Mouse (Mus musculus) kidney, adult 9 months (tissue): ENCODE data around the gene Exoc3l.
A peak's percentile ranks its signal among the peaks of the same experiment; 100 is the strongest.
"Not testable (repeated sequence)": the region's sequence is repeated elsewhere in the genome, so short reads cannot be mapped to it uniquely, and the experiment has no call there.

ENCODE experiments used
- DNase-seq: peaks from one replicate; pipeline ENCODE4 v3.0.0; 2022

Exoc3l gene

GRCm38 (mm10) chr8:105312891-105313481 lies 17.1 kb upstream of the Exoc3l start:
- no peak for DNase-seq

- DNase-seq, result no peak
Observed at GRCm38 (mm10) chr8:105311718-105312117, 15.8 kb upstream of the Exoc3l start.

- no peak for DNase-seq
Observed at GRCm38 (mm10) chr8:105310118-105310517, 14.2 kb upstream of the Exoc3l start.

GRCm38 (mm10) chr8:105309142-105309847 lies 13.4 kb upstream of the Exoc3l start:
- DNase-seq, result no peak

- no peak for DNase-seq
Observed at GRCm38 (mm10) chr8:105308428-105308827, 12.5 kb upstream of the Exoc3l start.

GRCm38 (mm10) chr8:105307670-105308069 lies 11.8 kb upstream of the Exoc3l start:
- DNase-seq, result no peak

GRCm38 (mm10) chr8:105306146-105306691 lies 10.3 kb upstream of the Exoc3l start:
- no peak for DNase-seq

- DNase-seq, result peak; percentile 94
Observed at GRCm38 (mm10) chr8:105305211-105306145, 9.6 kb upstream of the Exoc3l start, which contains the start of gene Elmo3. Gene Elmo3 (plus strand): TSS chr8:105305601.

GRCm38 (mm10) chr8:105304325-105305210 lies 8.7 kb upstream of the Exoc3l start:
- no peak for DNase-seq

- no peak for DNase-seq
Observed at GRCm38 (mm10) chr8:105303874-105304273, 8.0 kb upstream of the Exoc3l start.

GRCm38 (mm10) chr8:105303396-105303795 lies 7.5 kb upstream of the Exoc3l start:
- no peak for DNase-seq

- DNase-seq, result no peak
Observed at GRCm38 (mm10) chr8:105299962-105300361, 4.1 kb upstream of the Exoc3l start.

- no peak for DNase-seq
Observed at GRCm38 (mm10) chr8:105298351-105299252, 2.7 kb upstream of the Exoc3l start.

- peak; percentile 95 for DNase-seq
Observed at GRCm38 (mm10) chr8:105297511-105298192, 1.8 kb upstream of the Exoc3l start, which contains the start of gene E2f4. Gene E2f4 (plus strand): TSS chr8:105297663.

GRCm38 (mm10) chr8:105295256-105295655 lies 645 bp downstream of the Exoc3l start:
- DNase-seq, result no peak

GRCm38 (mm10) chr8:105294776-105295175 lies 1.1 kb downstream of the Exoc3l start:
- DNase-seq, result no peak

GRCm38 (mm10) chr8:105293405-105293804 lies 2.5 kb downstream of the Exoc3l start:
- no peak for DNase-seq

- DNase-seq, result no peak
Observed at GRCm38 (mm10) chr8:105292471-105292870, 3.4 kb downstream of the Exoc3l start.

- DNase-seq, result not testable (repeated sequence)
Observed at GRCm38 (mm10) chr8:105291802-105292201, 4.1 kb downstream of the Exoc3l start.

- DNase-seq, result not testable (repeated sequence)
Observed at GRCm38 (mm10) chr8:105291364-105291763, 4.5 kb downstream of the Exoc3l start.
